Mouse (Mus musculus): ENCODE measurements around the gene Ube2l3.
"Not testable (repeated sequence)": the region's sequence is repeated elsewhere in the genome, so short reads cannot be mapped to it uniquely, and the experiment has no call there.

Gene Ube2l3

GRCm38 (mm10) chr16:17202549-17202948 is at the start of gene Ube2l3:
TSS of gene Ube2l3 (minus strand) at chr16:17202649.
- DNase-seq (ENCODE audit: low read depth, low spot score), result no peak

- DNase-seq (ENCODE audit: low read depth, low spot score), result no peak
These were observed 49.1 kb upstream of the Ube2l3 start for GRCm38 (mm10) chr16:17251539-17251938.

GRCm38 (mm10) chr16:17249135-17249534 is 46.7 kb upstream of the Ube2l3 start:
- no peak for DNase-seq (ENCODE audit: low read depth, low spot score)

DNA sequence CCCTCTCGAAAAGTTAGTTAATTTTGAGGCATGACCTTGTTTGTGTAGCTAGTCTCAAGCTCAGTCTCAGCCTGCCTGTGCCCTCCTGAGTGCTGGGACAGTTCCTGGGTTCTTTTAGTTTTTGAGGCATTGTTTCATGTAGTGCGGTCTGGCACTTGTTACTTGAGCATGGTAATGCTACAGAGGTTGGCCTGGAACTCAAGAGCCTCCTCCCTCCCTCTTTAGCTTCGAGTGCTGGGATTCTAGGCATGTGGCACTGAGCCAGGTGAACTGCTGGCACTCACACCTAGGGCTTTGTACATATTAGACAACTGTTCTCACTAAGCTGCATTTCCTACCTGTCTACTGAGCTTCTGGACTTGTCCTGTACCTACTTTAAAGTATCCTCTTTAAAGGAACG is 45.3 kb upstream of the Ube2l3 start:
- DNase-seq (ENCODE audit: low read depth, low spot score), result no peak

- no peak for DNase-seq (ENCODE audit: low read depth, low spot score)
These were observed 42.5 kb upstream of the Ube2l3 start for GRCm38 (mm10) chr16:17244996-17245395.

DNA sequence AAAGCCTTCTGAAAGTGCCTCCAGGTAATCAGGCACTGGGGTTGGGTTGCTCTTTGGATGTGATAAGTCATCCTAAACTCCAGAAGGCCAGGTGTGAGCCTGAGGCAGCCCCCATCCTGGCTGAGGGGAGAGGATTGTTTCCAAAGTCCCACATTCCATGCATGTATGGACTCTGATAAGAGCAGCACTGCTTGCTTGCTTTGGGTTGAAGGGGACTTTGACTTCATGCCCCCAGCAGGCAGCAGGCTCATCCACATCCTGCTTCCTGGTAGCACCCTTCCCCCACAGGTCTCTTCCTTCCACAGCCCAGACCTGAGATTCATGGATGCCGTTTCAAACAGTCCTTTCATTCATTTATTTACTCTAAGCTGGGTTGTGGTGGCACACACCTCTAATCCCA is 41.3 kb upstream of the Ube2l3 start:
- no peak for DNase-seq (ENCODE audit: low read depth, low spot score)

DNA sequence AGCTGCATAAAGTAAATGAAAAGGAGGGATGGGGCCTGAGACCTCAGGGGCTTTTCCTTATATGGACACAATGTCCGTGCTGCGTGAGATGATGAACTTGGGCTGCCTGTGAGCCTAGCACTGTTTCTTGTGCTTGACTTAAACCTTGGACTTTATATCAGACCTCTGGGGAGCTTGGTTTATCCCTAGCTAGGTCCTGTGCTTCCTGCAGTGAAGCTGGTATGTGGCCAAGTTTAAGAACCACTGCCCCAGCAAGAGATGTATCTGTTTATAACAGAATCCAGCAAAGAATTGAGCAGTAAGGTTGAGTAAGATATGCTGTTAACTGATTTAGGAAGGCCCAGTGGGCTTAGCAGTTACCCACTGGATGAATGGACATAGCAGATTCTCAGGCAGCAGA is 37.0 kb upstream of the Ube2l3 start:
- no peak for DNase-seq (ENCODE audit: low read depth, low spot score)

- no peak for DNase-seq (ENCODE audit: low read depth, low spot score)
These were observed 35.2 kb upstream of the Ube2l3 start for GRCm38 (mm10) chr16:17237634-17238033.

DNA sequence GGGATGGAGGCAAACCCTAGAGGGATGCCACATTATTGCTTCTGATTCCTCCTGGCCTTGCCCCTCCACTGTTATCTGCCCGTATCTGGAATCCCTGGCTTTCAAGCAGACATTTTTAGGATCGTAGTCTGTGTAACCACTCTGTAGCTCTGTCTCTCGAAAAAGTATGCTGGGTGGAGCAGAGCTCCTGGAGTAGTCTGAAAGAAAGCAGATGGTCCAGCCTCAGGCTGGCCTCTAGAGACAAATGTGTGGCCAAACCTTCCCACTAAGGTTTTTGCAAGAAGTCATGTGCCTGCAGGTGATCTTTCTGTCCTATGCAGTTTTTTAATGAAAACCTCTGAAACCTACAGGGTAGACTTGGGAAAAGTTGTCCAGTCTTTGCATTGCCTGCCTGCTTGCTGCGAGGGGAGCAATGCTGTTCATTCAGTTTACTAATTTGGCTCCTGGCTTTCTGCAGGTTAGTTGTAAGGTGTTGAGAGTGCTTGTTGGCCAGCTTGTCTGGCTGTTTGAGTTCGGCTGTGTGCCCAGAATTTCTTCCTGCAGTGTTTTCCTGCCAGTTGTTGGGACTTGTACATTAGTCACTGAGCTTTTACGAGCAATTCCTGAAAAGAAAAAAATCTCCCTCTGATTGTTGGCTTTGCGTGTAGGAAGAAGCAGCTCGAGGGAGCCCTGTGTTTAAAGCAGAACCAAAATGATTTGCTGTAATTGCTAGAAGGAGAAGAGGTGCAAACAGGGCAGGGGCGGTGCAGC is 32.6 kb upstream of the Ube2l3 start:
- no peak for DNase-seq (ENCODE audit: low read depth, low spot score)

DNA sequence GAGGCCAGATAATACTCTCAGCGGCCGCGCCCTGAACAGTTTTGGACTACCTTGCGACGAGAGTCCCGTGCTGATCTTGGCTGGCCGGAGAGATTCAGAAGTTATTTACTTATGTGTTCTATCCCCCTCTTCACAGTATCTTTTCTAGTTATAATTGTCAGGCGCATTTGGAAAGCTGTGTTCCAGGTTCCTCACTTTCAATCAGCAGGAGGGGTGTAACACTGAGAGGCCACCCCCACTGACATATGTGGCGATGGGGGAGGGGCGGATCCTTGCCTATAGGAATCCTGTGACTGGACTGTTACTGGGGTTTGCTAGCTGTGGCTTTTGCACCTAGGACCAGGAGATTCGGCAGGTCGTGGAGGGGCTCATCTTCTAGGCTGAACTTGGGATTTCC is 32.0 kb upstream of the Ube2l3 start:
- no peak for DNase-seq (ENCODE audit: low read depth, low spot score)

GRCm38 (mm10) chr16:17233702-17234498 is 31.5 kb upstream of the Ube2l3 start:
- DNase-seq (ENCODE audit: low read depth, low spot score), result no peak

- DNase-seq (ENCODE audit: low read depth, low spot score), result peak; percentile 81
These were observed 30.6 kb upstream of the Ube2l3 start, which contains the start of gene Hic2 for GRCm38 (mm10) chr16:17232794-17233701. TSS of gene Hic2 (plus strand) at chr16:17233572.

- not testable (repeated sequence) for DNase-seq (ENCODE audit: low read depth, low spot score)
These were observed 29.1 kb upstream of the Ube2l3 start for GRCm38 (mm10) chr16:17231523-17231922.

GRCm38 (mm10) chr16:17226496-17226895 is 24.0 kb upstream of the Ube2l3 start:
- DNase-seq (ENCODE audit: low read depth, low spot score), result no peak

DNA sequence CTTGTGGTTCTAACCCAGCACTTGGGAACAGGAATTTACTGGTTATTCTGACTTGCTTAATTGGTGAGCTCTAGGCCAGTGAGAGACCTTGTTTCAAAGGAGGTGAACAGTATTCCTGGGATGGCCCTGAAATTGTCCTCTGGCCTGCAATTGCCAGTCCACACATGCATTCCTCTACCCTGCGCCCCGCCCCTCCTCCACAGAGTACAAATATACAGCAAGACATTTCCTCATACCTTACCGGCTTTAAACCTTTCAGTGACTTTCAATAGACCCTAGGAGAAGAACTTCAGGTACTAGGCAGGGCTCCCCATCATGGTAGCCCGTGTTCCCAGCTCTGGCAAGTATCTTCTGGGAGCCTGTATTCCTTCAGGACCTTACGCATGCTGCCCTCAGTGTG is 23.1 kb upstream of the Ube2l3 start:
- no peak for DNase-seq (ENCODE audit: low read depth, low spot score)

GRCm38 (mm10) chr16:17222197-17222596 is 19.7 kb upstream of the Ube2l3 start:
- no peak for DNase-seq (ENCODE audit: low read depth, low spot score)

DNA sequence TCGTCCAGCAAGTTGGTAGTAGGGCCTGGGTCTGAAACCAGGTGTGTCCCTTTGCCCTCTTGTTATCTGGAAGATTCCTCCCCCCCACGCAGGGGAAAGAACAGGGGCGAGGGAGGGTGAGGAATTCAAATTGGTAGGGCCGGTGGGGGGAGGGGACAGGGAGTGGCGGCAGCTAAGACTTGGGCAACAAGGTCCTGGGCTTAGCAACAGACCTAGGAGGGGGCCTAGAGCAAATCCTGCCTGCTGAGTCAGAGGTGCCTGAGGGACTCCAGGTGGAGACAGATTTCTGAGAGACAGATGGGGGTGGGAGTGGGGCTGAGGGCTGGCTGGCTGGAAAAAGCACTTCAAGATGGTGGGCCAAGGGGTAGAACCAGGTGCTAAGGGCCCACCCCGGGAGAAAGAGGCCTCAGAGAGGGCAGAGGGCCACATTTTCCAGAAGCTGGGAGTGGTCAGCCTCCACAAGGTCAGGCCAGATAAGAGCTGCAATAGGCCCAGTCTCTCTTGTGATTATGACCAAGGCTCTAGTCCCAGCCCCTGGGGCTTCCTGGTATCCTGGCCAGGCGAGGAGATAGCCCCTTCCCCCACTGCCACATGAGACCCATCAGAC is 17.8 kb upstream of the Ube2l3 start:
- DNase-seq (ENCODE audit: low read depth, low spot score), result no peak

DNA sequence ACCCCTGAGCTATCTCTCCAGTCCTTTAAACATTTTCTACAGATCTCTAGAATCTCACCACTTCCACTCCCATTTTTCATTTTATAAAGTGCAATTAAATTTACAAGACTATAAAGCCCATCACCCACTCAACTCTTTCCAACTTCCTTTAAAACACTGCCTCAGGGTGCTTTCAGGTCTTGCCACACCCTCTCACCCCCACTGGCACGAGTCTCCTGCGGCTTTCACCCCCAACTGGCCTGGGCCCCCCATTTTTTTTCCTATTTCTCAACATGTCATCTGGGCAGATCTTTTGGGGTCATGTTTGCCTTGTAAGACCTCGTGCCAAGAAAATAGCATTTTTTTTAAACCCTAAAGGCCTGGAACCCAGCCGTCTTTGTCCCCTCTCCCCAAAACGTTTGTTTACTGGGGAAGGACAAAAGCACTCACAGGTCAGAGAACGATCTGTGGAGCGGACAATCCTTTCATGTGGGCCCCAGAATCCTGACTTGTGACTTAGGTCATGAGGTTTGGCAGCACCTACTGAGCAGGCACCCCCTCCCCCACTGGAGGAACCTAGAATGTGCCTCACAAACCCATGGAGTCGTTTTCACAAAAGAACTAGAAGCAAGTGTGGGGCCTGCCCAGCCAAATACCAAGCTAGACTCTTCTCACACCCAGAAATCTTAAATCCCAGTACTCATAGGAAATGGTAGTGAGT is 14.6 kb upstream of the Ube2l3 start:
- no peak for DNase-seq (ENCODE audit: low read depth, low spot score)

DNA sequence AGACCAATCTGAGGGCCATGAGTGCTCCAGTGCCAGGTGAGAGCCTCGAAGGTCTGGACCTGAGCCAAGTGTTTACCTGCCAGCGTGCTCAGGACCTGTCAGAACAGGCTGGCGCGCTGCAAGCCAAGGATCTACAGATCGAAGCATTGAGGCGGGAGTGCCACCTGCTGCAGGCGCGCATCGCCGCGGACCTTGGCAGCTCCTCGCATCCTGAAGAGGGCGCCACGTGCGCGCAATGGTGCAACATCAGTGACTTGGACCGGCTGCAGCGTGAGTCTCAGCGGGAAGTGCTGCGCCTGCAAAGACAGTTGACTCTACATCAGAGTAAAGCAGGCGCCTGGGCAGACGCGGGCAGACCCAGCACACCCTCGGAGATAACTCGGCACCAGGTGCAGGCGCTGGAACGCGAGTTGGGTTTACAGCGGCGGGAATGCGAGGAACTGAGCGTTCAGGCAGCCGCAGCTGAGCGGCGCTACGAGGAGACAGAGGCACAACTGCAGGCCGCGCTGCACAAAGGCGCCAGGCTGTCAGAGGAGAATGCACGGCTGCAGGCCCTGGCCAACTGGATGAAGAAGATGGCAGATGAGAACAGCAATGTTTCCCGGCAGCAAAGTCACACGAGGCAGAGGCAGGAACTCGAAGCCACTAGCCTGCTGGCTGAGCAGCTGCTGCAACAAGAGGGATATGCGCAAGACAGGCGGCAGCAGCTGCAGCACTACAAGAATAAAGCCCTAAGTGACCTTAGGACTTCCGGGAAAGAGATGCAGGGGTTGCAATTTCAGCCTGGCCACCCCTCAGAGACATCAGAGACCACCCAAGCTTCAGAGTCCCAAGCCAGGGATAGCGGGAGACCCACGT is 7.8 kb upstream of the Ube2l3 start:
- peak; percentile 65 for DNase-seq (ENCODE audit: low read depth, low spot score)

DNA sequence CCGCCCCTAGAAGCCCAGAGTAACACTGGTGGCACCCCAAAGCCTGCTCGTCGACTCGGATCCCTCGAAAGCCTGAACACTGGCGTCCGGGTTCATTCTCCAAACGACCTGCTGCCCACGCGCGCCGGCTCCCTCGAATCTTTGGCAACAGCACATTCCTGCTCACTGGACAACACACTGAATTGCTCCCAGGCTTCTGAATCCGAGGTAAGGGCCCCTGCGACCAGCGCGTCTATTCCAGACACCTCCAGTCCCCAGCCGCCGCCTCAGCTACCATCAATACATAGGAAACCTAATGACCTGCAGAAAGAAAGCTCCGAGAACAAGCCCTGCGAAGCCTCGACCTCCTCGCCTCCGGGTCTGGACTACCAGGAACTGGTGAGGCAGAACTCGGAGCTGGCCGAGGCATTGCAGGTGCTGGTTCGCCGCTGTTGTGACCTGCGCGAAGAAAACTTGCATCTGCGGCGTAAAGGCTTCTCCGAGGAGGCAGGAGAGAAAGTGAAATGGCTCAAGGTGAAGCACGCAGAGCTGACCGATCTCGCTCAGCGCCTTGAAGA is 7.0 kb upstream of the Ube2l3 start:
- DNase-seq (ENCODE audit: low read depth, low spot score), result no peak
